Mouse (Mus musculus) forebrain, embryonic 10.5 days (tissue): ENCODE measurements around the gene Zfp213. TPM values are rescaled to one million over a fixed set of nuclear protein-coding genes. Genes with fewer than 3 reads are reported as not detected.

Source experiments
- DNase-seq: peaks from one replicate; pipeline ENCODE4 v3.0.0-alpha.2; 2017; ENCODE audit warnings: low spot score; ENCODE audit errors: extremely low spot score
- H3K27ac ChIP-seq: fragments of 300-500 bp; sonication (generic); 2 replicates; pipeline ENCODE4 v1.5.1; 2016; ENCODE audit warnings: mild to moderate bottlenecking
- H3K27me3 ChIP-seq: fragments of 300-500 bp; sonication (generic); 2 replicates; pipeline ENCODE4 v1.6.1; 2016; ENCODE audit warnings: mild to moderate bottlenecking; ENCODE audit not compliant: poor library complexity, severe bottlenecking
- H3K36me3 ChIP-seq: fragments of 300-500 bp; sonication (generic); replicated peaks from 2 replicates; pipeline ENCODE4 v1.6.1; 2016; ENCODE audit warnings: mild to moderate bottlenecking, moderate library complexity
- H3K4me1 ChIP-seq: fragments of 300-500 bp; sonication (generic); 2 replicates; pipeline ENCODE4 v1.6.1; 2016
- H3K4me3 ChIP-seq: fragments of 300-500 bp; sonication (generic); 2 replicates; pipeline ENCODE4 v1.5.1; 2016; ENCODE audit warnings: mild to moderate bottlenecking, moderate library complexity
- H3K9me3 ChIP-seq: fragments of 300-500 bp; sonication (generic); 2 replicates; pipeline ENCODE4 v1.6.1; 2016; ENCODE audit warnings: mild to moderate bottlenecking, moderate library complexity
- WGBS: fragments of 180-500 bp; shearing (Covaris S2); methylation state at CpG from one replicate; pipeline ENCODE4 v1.1.7; 2016; 5-methylcytosine and 5-hydroxymethylcytosine counted together
- polyA plus RNA-seq: library from polyadenylated mRNA; unstranded; fragments of >200 nt; fragmentation: Nextera tagmentation; extraction: Ambion mirVana; gene quantifications from 2 replicates; pipeline ENCODE4 v1.2.1, GENCODE M21; 2016

Zfp213 gene
- polyA plus RNA-seq, 1 experiment from 2014 or later = 27.6 TPM

GRCm38 (mm10) chr17:23564368-23564715 is 304 bp upstream of the Zfp213 start:
- Histone ChIP-seq H3K27ac (peak overlapping the region; percentile 92), H3K36me3 (peaks cover 23% of the 10 kb centered on the region), H3K9me3 (no peaks in the 10 kb centered on the region), H3K4me1 (peaks cover 16% of the 10 kb centered on the region), H3K4me3 (peak overlapping the region; percentile 71), H3K27me3 (no peaks in the 10 kb centered on the region)
- under 1% methylated on average over 8 of the region's 8 CpGs for WGBS
- DNase-seq = no peak

- H3K4me3 ChIP-seq = no peak overlapping the region
- peak; percentile 44 for DNase-seq
- WGBS = 57% methylated on average over 11 of the region's 11 CpGs
- H3K36me3 ChIP-seq = peaks cover 68% of the 10 kb centered on the region
- no peak overlapping the region for H3K27ac ChIP-seq
- H3K4me1 ChIP-seq = peaks cover 11% of the 10 kb centered on the region
- no peaks in the 10 kb centered on the region for H3K9me3 ChIP-seq
- no peaks in the 10 kb centered on the region for H3K27me3 ChIP-seq
Observed at GRCm38 (mm10) chr17:23559767-23560166, 4.3 kb downstream of the Zfp213 start.

GRCm38 (mm10) chr17:23555243-23555916 is 8.7 kb downstream of the Zfp213 start:
- Histone ChIP-seq H3K4me1 (peaks cover 12% of the 10 kb centered on the region), H3K27me3 (no peaks in the 10 kb centered on the region), H3K9me3 (no peaks in the 10 kb centered on the region), H3K36me3 (peaks cover 61% of the 10 kb centered on the region), H3K4me3 (no peak overlapping the region), H3K27ac (no peak overlapping the region)
- no peak for DNase-seq
- 83% methylated on average over 7 of the region's 7 CpGs for WGBS

- H3K27ac ChIP-seq = no peak overlapping the region
- peaks cover 19% of the 10 kb centered on the region for H3K4me1 ChIP-seq
- no peak for DNase-seq
- no peak overlapping the region for H3K4me3 ChIP-seq
- H3K9me3 ChIP-seq = no peaks in the 10 kb centered on the region
- H3K36me3 ChIP-seq = peaks cover 50% of the 10 kb centered on the region
- H3K27me3 ChIP-seq = no peaks in the 10 kb centered on the region
Observed at GRCm38 (mm10) chr17:23554321-23554720, 9.7 kb downstream of the Zfp213 start.

- no peak for DNase-seq
- WGBS = 71% methylated on average over 1 of the region's 1 CpGs
- Histone ChIP-seq H3K27me3 (no peaks in the 10 kb centered on the region), H3K36me3 (peaks cover 44% of the 10 kb centered on the region), H3K4me1 (peaks cover 23% of the 10 kb centered on the region), H3K4me3 (0 out of 2 replicates have a peak overlapping the region, but pooled peaks have one; percentile 4), H3K27ac (no peak overlapping the region), H3K9me3 (no peaks in the 10 kb centered on the region)
Observed at GRCm38 (mm10) chr17:23553634-23554120, 10.4 kb downstream of the Zfp213 start.

- no peak for DNase-seq
- WGBS = 89% methylated on average over 8 of the region's 8 CpGs
- Histone ChIP-seq H3K9me3 (no peaks in the 10 kb centered on the region), H3K27me3 (no peaks in the 10 kb centered on the region), H3K27ac (no peak overlapping the region), H3K4me3 (peak overlapping the region; percentile 4; the same call in 1 of the 2 replicates), H3K4me1 (peaks cover 23% of the 10 kb centered on the region), H3K36me3 (peaks cover 38% of the 10 kb centered on the region)
Observed at GRCm38 (mm10) chr17:23552896-23553633, 11.0 kb downstream of the Zfp213 start.

- no peak for DNase-seq
- no peaks in the 10 kb centered on the region for H3K27me3 ChIP-seq
- H3K4me3 ChIP-seq = peak overlapping the region; percentile 61; the same call in 1 of the 2 replicates
- no peak overlapping the region for H3K27ac ChIP-seq
- H3K9me3 ChIP-seq = no peaks in the 10 kb centered on the region
- H3K36me3 ChIP-seq = peaks cover 27% of the 10 kb centered on the region
- 64% methylated on average over 5 of the region's 5 CpGs for WGBS
- peaks cover 23% of the 10 kb centered on the region for H3K4me1 ChIP-seq
Observed at GRCm38 (mm10) chr17:23551963-23552362, 12.1 kb downstream of the Zfp213 start.

GRCm38 (mm10) chr17:23551416-23551815 is 12.6 kb downstream of the Zfp213 start:
- DNase-seq = no peak
- Histone ChIP-seq H3K9me3 (no peaks in the 10 kb centered on the region), H3K27ac (peak overlapping the region; percentile 78), H3K4me3 (peak overlapping the region; percentile 61), H3K4me1 (peaks cover 23% of the 10 kb centered on the region), H3K27me3 (no peaks in the 10 kb centered on the region), H3K36me3 (peaks cover 21% of the 10 kb centered on the region)

- peak overlapping the region; percentile 78 for H3K27ac ChIP-seq
- peaks cover 16% of the 10 kb centered on the region for H3K36me3 ChIP-seq
- H3K4me3 ChIP-seq = peak overlapping the region; percentile 61
- H3K27me3 ChIP-seq = no peaks in the 10 kb centered on the region
- no peaks in the 10 kb centered on the region for H3K9me3 ChIP-seq
- DNase-seq = peak; percentile 55
- under 1% methylated on average over 15 of the region's 15 CpGs for WGBS
- H3K4me1 ChIP-seq = peaks cover 23% of the 10 kb centered on the region
Observed at GRCm38 (mm10) chr17:23550856-23551255, 13.2 kb downstream of the Zfp213 start.

- H3K36me3 ChIP-seq = peaks cover 10% of the 10 kb centered on the region
- no peaks in the 10 kb centered on the region for H3K9me3 ChIP-seq
- H3K27ac ChIP-seq = peak overlapping the region; percentile 78
- peak; percentile 94 for DNase-seq
- peak overlapping the region; percentile 61 for H3K4me3 ChIP-seq
- WGBS = under 1% methylated on average over 22 of the region's 22 CpGs
- H3K27me3 ChIP-seq = no peaks in the 10 kb centered on the region
- peaks cover 23% of the 10 kb centered on the region for H3K4me1 ChIP-seq
Observed at GRCm38 (mm10) chr17:23550188-23550791, 13.7 kb downstream of the Zfp213 start.

GRCm38 (mm10) chr17:23549441-23549840 is 14.6 kb downstream of the Zfp213 start:
- Histone ChIP-seq H3K36me3 (peaks cover 2% of the 10 kb centered on the region), H3K27me3 (no peaks in the 10 kb centered on the region), H3K4me1 (peaks cover 23% of the 10 kb centered on the region), H3K27ac (no peak overlapping the region), H3K9me3 (no peaks in the 10 kb centered on the region), H3K4me3 (peak overlapping the region; percentile 61)
- no peak for DNase-seq
- 3% methylated on average over 9 of the region's 9 CpGs for WGBS

- DNase-seq = peak; percentile 92
- no peaks in the 10 kb centered on the region for H3K9me3 ChIP-seq
- WGBS = under 1% methylated on average over 15 of the region's 15 CpGs
- no peaks in the 10 kb centered on the region for H3K36me3 ChIP-seq
- H3K4me3 ChIP-seq = peak overlapping the region; percentile 61
- H3K4me1 ChIP-seq = peaks cover 24% of the 10 kb centered on the region
- 0 out of 2 replicates have a peak, but pooled peaks cover 3% of the 10 kb centered on the region for H3K27me3 ChIP-seq
- H3K27ac ChIP-seq = no peak overlapping the region
Observed at GRCm38 (mm10) chr17:23548615-23549014, 15.4 kb downstream of the Zfp213 start.
